Comparison of ENCODE assay signal across 11 mouse cellular contexts in genomic region chr17:25642032-25642431, GRCm38 (mm10).
DNase-seq lines count a peak whose midpoint lies in the region; ATAC-seq and TF ChIP-seq lines count a peak whose summit lies in the region.
"Had no signal": no experiment of that assay in that cellular context is flagged by ENCODE, and none has a peak within 500 bp of the region (broad histone marks: within the 10 kb centered on the region; RNA-seq: fewer than 3 reads in every experiment).

No protein-coding gene starts in this region.

- H3K27ac ChIP-seq in heart, embryonic 11.5 days (ENCODE audit: low read depth, low read length), result no peak overlapping the region
- no peak overlapping the region for H3K27ac ChIP-seq in heart, adult 2 months
- no peak overlapping the region for H3K27ac ChIP-seq in kidney, adult 2 months (ENCODE audit: insufficient read depth, low read depth, low read length)
- H3K27ac ChIP-seq: liver, embryonic 12.5 days; stomach, embryonic 15.5 days had no signal

- 0 out of 2 replicates have a peak, but pooled peaks cover 2% of the 10 kb centered on the region for H3K79me2 ChIP-seq in heart, adult 2 months (replicated peaks; ENCODE audit: control insufficient read depth, insufficient read depth, low read length)

- peaks cover 2% of the 10 kb centered on the region; the same call in 1 of the 2 replicates for H3K36me3 ChIP-seq in heart, embryonic 11.5 days (ENCODE audit: control insufficient read depth, insufficient read depth, low read length)
- no peaks in the 10 kb centered on the region for H3K36me3 ChIP-seq in heart, adult 2 months (ENCODE audit: control insufficient read depth, insufficient read depth, low read length)
- no peaks in the 10 kb centered on the region for H3K36me3 ChIP-seq in kidney, adult 2 months (ENCODE audit: control insufficient read depth, insufficient read depth, low read length)
- H3K36me3 ChIP-seq: liver, embryonic 12.5 days; stomach, embryonic 15.5 days had no signal

- no peak for TF ChIP-seq EP300 in heart, adult 2 months (IDR thresholded peaks at IDR 0.05; ENCODE audit: insufficient read depth, low read depth, low read length)

- H3K9ac ChIP-seq in heart, embryonic 11.5 days (ENCODE audit: low read depth, low read length), result no peak overlapping the region
- H3K9ac ChIP-seq in heart, adult 2 months (ENCODE audit: low read depth, low read length), result no peak overlapping the region
- H3K9ac ChIP-seq: liver, embryonic 12.5 days; stomach, embryonic 15.5 days had no signal

- no peak for ATAC-seq in heart, embryonic 11.5 days (replicated peaks; ENCODE audit: insufficient number of reproducible peaks, low FRiP score, low TSS enrichment)
- ATAC-seq: inflammation-experienced regulatory T-cells, adult 6 months; liver, embryonic 12.5 days had no signal

- TF ChIP-seq CTCF in heart, adult 2 months (IDR thresholded peaks at IDR 0.05), result no peak
- TF ChIP-seq CTCF in kidney, adult 2 months (conservative IDR thresholded peaks at IDR 0.05; ENCODE audit: insufficient read depth, insufficient read length, low read depth, low read length), result no peak

- H3K4me3 ChIP-seq in heart, embryonic 11.5 days (ENCODE audit: low read depth, low read length), result no peak overlapping the region
- no peak overlapping the region for H3K4me3 ChIP-seq in heart, adult 2 months
- no peak overlapping the region for H3K4me3 ChIP-seq in kidney, adult 2 months (ENCODE audit: insufficient read depth, low read depth, low read length)
- H3K4me3 ChIP-seq: liver, embryonic 12.5 days; stomach, embryonic 15.5 days had no signal

- H3K4me1 ChIP-seq in heart, embryonic 11.5 days (ENCODE audit: control insufficient read depth, insufficient read depth, low read length), result peaks cover 3% of the 10 kb centered on the region; the same call in 1 of the 2 replicates
- H3K4me1 ChIP-seq in heart, adult 2 months (ENCODE audit: control insufficient read depth, insufficient read depth, low read length), result no peaks in the 10 kb centered on the region; the same call in 1 of the 2 replicates
- H3K4me1 ChIP-seq in kidney, adult 2 months (ENCODE audit: control insufficient read depth, insufficient read depth, low read length), result no peaks in the 10 kb centered on the region
- H3K4me1 ChIP-seq: liver, embryonic 12.5 days had no signal

- intact Hi-C loops in heart, adult 2 months (cut with DNase I), result no loop called here

- no peak for TF ChIP-seq POLR2A in heart, adult 2 months (IDR thresholded peaks at IDR 0.05; ENCODE audit: insufficient read depth, low read depth, low read length)
- no peak for TF ChIP-seq POLR2A in kidney, adult 2 months (IDR thresholded peaks at IDR 0.05; ENCODE audit: low read depth, low read length)

- no peak overlapping the region for H3K4me2 ChIP-seq in heart, embryonic 11.5 days
- H3K4me2 ChIP-seq: liver, embryonic 12.5 days; stomach, embryonic 15.5 days had no signal

- no peaks in the 10 kb centered on the region for H3K9me3 ChIP-seq in heart, embryonic 11.5 days (replicated peaks; ENCODE audit: control insufficient read depth, low read length)
- H3K9me3 ChIP-seq: liver, embryonic 12.5 days; stomach, embryonic 15.5 days had no signal

- WGBS in heart, embryonic 11.5 days (ENCODE audit: insufficient replicate concordance), result 69% methylated on average over 8 of the region's 8 CpGs
- 65% methylated on average over 8 of the region's 8 CpGs for WGBS in heart, adult 2 months
- 66% methylated on average over 8 of the region's 8 CpGs for WGBS in kidney, adult 2 months

- no peaks in the 10 kb centered on the region for H3K27me3 ChIP-seq in heart, embryonic 11.5 days (ENCODE audit: control insufficient read depth, insufficient read depth, low read length)
- no peaks in the 10 kb centered on the region for H3K27me3 ChIP-seq in heart, adult 2 months (ENCODE audit: control insufficient read depth, insufficient read depth, low read length)
- H3K27me3 ChIP-seq in kidney, adult 2 months (replicated peaks; ENCODE audit: control insufficient read depth, insufficient read depth, low read length), result no peaks in the 10 kb centered on the region
- H3K27me3 ChIP-seq: liver, embryonic 12.5 days; stomach, embryonic 15.5 days had no signal

- peak; percentile 98 for DNase-seq in heart, adult 11 months
- DNase-seq in urinary bladder, adult 18-20 months (ENCODE audit: low spot score in 2 of 2), result peak; percentile 11 to 56
- DNase-seq in urinary bladder, postnatal 4 days (ENCODE audit: low spot score in 2 of 2), result no peak
- DNase-seq in heart, adult 2 months, result peak; percentile 52 to 60
- no peak for DNase-seq in cerebellum, postnatal 14 days
- DNase-seq in natural killer cell, adult 2 months (ENCODE audit: low spot score in 2 of 2), result no peak
- DNase-seq in kidney, adult 2 months, result no peak

Comparison
In these comparisons a context has a peak if more than half of its experiments do, and no peak if none do; other contexts are left out.
1. DNase-seq: peak in heart, adult 11 months (single experiment), urinary bladder, adult 18-20 months (2 of 2) and heart, adult 2 months (2 of 2); none in urinary bladder, postnatal 4 days (0 of 2), cerebellum, postnatal 14 days (0 of 2), natural killer cell, adult 2 months (0 of 2) and kidney, adult 2 months (single experiment).